8 mouse cellular contexts compared by ENCODE assay signal in genomic region chr6:103674332-103674731, GRCm38 (mm10).
DNase-seq lines count a peak whose midpoint lies in the region; ATAC-seq lines count a peak whose summit lies in the region.
"Had no signal": no experiment of that assay in that cellular context is flagged by ENCODE, and none has a peak within 500 bp of the region (broad histone marks: within the 10 kb centered on the region; RNA-seq: fewer than 3 reads in every experiment).

No protein-coding gene starts in this region.

- H3K27ac ChIP-seq in midbrain, embryonic 15.5 days = no peak overlapping the region
- no peak overlapping the region for H3K27ac ChIP-seq in midbrain, embryonic 13.5 days
- H3K27ac ChIP-seq: lung, embryonic 15.5 days had no signal

- ATAC-seq in midbrain, embryonic 15.5 days (replicated peaks) = peak; percentile 55; the same call in 1 of the 2 replicates
- ATAC-seq in midbrain, embryonic 13.5 days = no peak

- peak; percentile 67 to 86 for DNase-seq in frontal cortex, adult 2 months (ENCODE audit: extremely low spot score in 1 of 2, low spot score in 1 of 2)
- DNase-seq in layer of hippocampus, postnatal 10 days (ENCODE audit: low spot score in 2 of 2) = peak; percentile 76 to 81
- DNase-seq in ovary, adult 18-20 months (ENCODE audit: low spot score) = peak; percentile 16
- DNase-seq in thymus, adult 18-20 months = no peak
- DNase-seq in yolk sac, embryonic 10.5 days (ENCODE audit: low spot score) = no peak

- no peak overlapping the region for H3K9ac ChIP-seq in midbrain, embryonic 15.5 days
- H3K9ac ChIP-seq in midbrain, embryonic 13.5 days (replicated peaks) = no peak overlapping the region
- H3K9ac ChIP-seq: lung, embryonic 15.5 days had no signal

- no peak overlapping the region for H3K4me3 ChIP-seq in midbrain, embryonic 15.5 days
- no peak overlapping the region for H3K4me3 ChIP-seq in midbrain, embryonic 13.5 days (replicated peaks)
- H3K4me3 ChIP-seq: lung, embryonic 15.5 days had no signal

- H3K9me3 ChIP-seq in midbrain, embryonic 15.5 days = no peaks in the 10 kb centered on the region
- H3K9me3 ChIP-seq in midbrain, embryonic 13.5 days = no peaks in the 10 kb centered on the region
- H3K9me3 ChIP-seq: lung, embryonic 15.5 days had no signal

- no peaks in the 10 kb centered on the region for H3K27me3 ChIP-seq in midbrain, embryonic 15.5 days (replicated peaks)
- H3K27me3 ChIP-seq in midbrain, embryonic 13.5 days = no peaks in the 10 kb centered on the region
- H3K27me3 ChIP-seq: lung, embryonic 15.5 days had no signal

- H3K4me1 ChIP-seq in midbrain, embryonic 15.5 days = peaks cover 3% of the 10 kb centered on the region; the same call in 1 of the 2 replicates
- H3K4me1 ChIP-seq in midbrain, embryonic 13.5 days (replicated peaks) = peaks cover 9% of the 10 kb centered on the region; the same call in 1 of the 2 replicates
- H3K4me1 ChIP-seq: lung, embryonic 15.5 days had no signal

- no peak overlapping the region for H3K4me2 ChIP-seq in midbrain, embryonic 15.5 days
- H3K4me2 ChIP-seq in midbrain, embryonic 13.5 days (replicated peaks) = no peak overlapping the region
- H3K4me2 ChIP-seq: lung, embryonic 15.5 days had no signal

- 61% methylated on average over 6 of the region's 6 CpGs for WGBS in midbrain, embryonic 15.5 days
- 64% methylated on average over 6 of the region's 6 CpGs for WGBS in midbrain, embryonic 13.5 days

- H3K36me3 ChIP-seq in midbrain, embryonic 15.5 days (replicated peaks) = no peaks in the 10 kb centered on the region
- no peaks in the 10 kb centered on the region; the same call in 1 of the 2 replicates for H3K36me3 ChIP-seq in midbrain, embryonic 13.5 days
- H3K36me3 ChIP-seq: lung, embryonic 15.5 days had no signal

Comparison
In these comparisons a context has a peak if more than half of its experiments do, and no peak if none do; other contexts are left out.
1. DNase-seq: peak in frontal cortex, adult 2 months (2 of 2), layer of hippocampus, postnatal 10 days (2 of 2) and ovary, adult 18-20 months (single experiment); none in thymus, adult 18-20 months (0 of 2) and yolk sac, embryonic 10.5 days (single experiment).